Mouse (Mus musculus) midbrain, embryonic 14.5 days (tissue): ENCODE data around the gene Npb. TPM values are rescaled to one million over a fixed set of nuclear protein-coding genes. Genes with fewer than 3 reads are reported as not detected.

ENCODE experiments used
- ATAC-seq: fragments of 200-750 bp; cut with Nextera tagmentation; 2 replicates; pipeline ENCODE4 v1.8.0; 2017; ENCODE audit warnings: moderate number of reproducible peaks, moderate library complexity; ENCODE audit not compliant: low FRiP score, low TSS enrichment
- DNase-seq: peaks from one replicate; pipeline ENCODE4 v3.0.0-alpha.2; 2015
- H3K27ac ChIP-seq: fragments of 300-500 bp; sonication (generic); replicated peaks from 2 replicates; pipeline ENCODE4 v1.5.1; 2014; ENCODE audit warnings: mild to moderate bottlenecking, low read depth, low read length, moderate library complexity
- H3K27me3 ChIP-seq: fragments of 300-500 bp; sonication (generic); 2 replicates; pipeline ENCODE4 v1.6.1; 2014; ENCODE audit warnings: low read length, control low read depth, mixed read lengths; ENCODE audit not compliant: control insufficient read depth, insufficient read depth
- H3K36me3 ChIP-seq: fragments of 300-500 bp; sonication (generic); 2 replicates; pipeline ENCODE4 v1.6.1; 2014; ENCODE audit warnings: low read length, control low read depth; ENCODE audit not compliant: control insufficient read depth, insufficient read depth
- H3K4me1 ChIP-seq: fragments of 300-500 bp; sonication (generic); 2 replicates; pipeline ENCODE4 v1.6.1; 2014; ENCODE audit warnings: mild to moderate bottlenecking, antibody characterized with exemption, low read length, control low read depth; ENCODE audit not compliant: control insufficient read depth, insufficient read depth
- H3K4me2 ChIP-seq: fragments of 300-500 bp; sonication (generic); 2 replicates; pipeline ENCODE4 v1.6.1; 2014; ENCODE audit warnings: mild to moderate bottlenecking, low read length, moderate library complexity
- H3K4me3 ChIP-seq: fragments of 300-500 bp; sonication (generic); replicated peaks from 2 replicates; pipeline ENCODE4 v1.5.1; 2014; ENCODE audit warnings: low read depth, low read length
- H3K9ac ChIP-seq: fragments of 300-500 bp; sonication (generic); replicated peaks from 2 replicates; pipeline ENCODE4 v1.6.1; 2014; ENCODE audit warnings: mild to moderate bottlenecking, low read length, moderate library complexity
- H3K9me3 ChIP-seq: fragments of 300-500 bp; sonication (generic); 2 replicates; pipeline ENCODE4 v1.6.1; 2016; ENCODE audit warnings: low read length, control low read depth, mixed read lengths; ENCODE audit not compliant: control insufficient read depth
- WGBS: fragments of 180-500 bp; shearing (Covaris S2); extraction: QIAGEN DNeasy Blood & Tissue Kit; methylation state at CpG from one replicate; pipeline ENCODE4 v1.1.7; 2014; 5-methylcytosine and 5-hydroxymethylcytosine counted together
- polyA plus RNA-seq: library from polyadenylated mRNA; unstranded; fragments of >200 nt; fragmentation: Nextera tagmentation; extraction: Ambion mirVana; gene quantifications from 2 replicates; pipeline ENCODE4 v1.2.1, GENCODE M21; 2014

The Npb gene
- polyA plus RNA-seq, 1 experiment from 2014 or later = 0.82 TPM

DNA sequence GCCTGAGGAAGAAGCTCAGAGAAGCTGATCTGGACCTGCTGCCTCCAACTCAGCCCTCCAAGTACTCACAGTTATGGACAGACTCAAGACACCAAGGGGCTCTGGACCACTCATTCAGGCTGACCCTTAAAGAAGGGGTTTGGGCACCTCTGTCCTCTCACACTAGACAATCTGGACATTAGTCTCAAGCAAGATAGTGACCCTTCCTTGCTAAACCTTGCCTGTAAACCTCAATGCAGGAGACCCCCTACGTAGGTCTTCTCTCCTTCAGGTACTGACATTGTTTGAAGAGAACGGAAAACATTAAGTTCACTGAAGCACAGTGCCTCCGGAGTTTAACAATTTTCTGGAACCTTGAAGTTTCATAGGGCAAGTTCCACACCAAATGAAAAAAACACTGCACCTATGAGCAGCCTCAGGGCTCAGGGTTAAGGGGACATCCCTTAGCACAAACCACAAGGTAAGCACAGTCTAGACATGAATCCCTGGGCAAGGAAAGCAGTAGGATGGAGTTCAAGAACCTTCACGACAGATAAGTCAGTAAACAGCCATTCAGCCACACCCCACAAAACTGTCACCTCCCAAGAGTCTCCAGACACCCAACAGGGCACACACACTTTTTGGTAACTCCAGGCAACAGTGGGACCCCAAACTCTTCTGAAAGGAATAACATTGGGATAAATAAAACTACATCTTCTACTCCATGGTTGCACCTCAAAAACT is 23.6 kb downstream of the Npb start:
- peak overlapping the region; percentile 89 for H3K9ac ChIP-seq
- H3K27me3 ChIP-seq = no peaks in the 10 kb centered on the region
- 65% methylated on average over 4 of the region's 4 CpGs for WGBS
- H3K9me3 ChIP-seq = no peaks in the 10 kb centered on the region
- ATAC-seq (no peak), DNase-seq (no peak)
- H3K4me2 ChIP-seq = peak overlapping the region; percentile 90
- H3K4me3 ChIP-seq = peak overlapping the region; percentile 87
- H3K4me1 ChIP-seq = peaks cover 11% of the 10 kb centered on the region
- peaks cover 24% of the 10 kb centered on the region for H3K36me3 ChIP-seq
- H3K27ac ChIP-seq = 0 out of 2 replicates have a peak overlapping the region, but pooled peaks have one; percentile 87

DNA sequence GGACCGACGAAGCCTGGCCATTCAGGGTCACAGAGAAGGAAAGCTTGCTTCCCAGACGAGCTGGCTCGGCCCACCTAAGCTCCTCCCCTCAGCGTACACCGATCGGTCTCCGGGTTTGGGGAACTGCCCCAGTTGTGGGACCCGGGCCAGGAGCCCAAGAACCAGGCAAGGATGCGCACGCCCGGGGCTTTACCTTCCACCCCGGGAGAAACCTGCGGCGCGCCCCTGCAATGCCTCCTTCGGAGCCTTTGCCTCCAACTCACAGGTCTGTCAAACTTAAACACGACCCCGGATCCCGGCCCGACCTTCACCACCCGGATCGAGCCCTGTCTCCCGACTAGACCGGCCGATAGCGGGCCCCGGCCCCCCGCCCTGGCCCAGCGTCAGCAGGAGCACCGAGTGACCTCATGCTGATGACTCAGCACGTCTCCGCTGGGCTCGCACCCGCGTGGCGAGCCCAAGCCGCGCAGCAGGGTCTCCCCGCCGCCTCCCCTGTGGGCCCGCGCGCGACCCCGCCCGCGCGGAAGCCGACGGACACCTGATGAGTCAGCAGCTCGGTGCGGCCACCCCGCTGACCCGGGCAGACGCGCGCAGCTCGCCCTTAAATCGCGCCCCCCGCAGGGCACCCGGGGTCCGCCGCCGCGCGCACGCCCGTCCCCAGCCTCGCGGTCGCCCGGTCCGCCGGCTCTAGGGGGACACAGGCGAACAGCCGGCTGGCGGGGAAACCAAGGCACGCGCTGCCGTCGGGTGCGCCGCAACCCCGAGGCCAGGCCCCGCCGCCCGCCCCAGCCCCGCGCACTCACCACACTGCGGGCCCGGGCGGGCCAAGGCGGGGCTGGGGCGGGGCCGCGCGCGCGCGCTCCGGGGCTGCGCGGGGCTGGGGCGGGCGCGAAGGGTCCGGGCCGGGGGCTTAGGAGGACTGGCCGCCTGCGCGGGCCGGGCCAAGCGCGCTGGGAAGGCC is 24.6 kb downstream of the Npb start:
- DNase-seq (peak; percentile 75), ATAC-seq (peak; percentile 84)
- Histone ChIP-seq H3K36me3 (peaks cover 14% of the 10 kb centered on the region), H3K27ac (peak overlapping the region; percentile 87), H3K4me1 (peaks cover 11% of the 10 kb centered on the region), H3K27me3 (no peaks in the 10 kb centered on the region), H3K4me2 (peak overlapping the region; percentile 90), H3K9ac (peak overlapping the region; percentile 89), H3K9me3 (no peaks in the 10 kb centered on the region), H3K4me3 (peak overlapping the region; percentile 87)
- WGBS = under 1% methylated on average over 112 of the region's 116 CpGs

DNA sequence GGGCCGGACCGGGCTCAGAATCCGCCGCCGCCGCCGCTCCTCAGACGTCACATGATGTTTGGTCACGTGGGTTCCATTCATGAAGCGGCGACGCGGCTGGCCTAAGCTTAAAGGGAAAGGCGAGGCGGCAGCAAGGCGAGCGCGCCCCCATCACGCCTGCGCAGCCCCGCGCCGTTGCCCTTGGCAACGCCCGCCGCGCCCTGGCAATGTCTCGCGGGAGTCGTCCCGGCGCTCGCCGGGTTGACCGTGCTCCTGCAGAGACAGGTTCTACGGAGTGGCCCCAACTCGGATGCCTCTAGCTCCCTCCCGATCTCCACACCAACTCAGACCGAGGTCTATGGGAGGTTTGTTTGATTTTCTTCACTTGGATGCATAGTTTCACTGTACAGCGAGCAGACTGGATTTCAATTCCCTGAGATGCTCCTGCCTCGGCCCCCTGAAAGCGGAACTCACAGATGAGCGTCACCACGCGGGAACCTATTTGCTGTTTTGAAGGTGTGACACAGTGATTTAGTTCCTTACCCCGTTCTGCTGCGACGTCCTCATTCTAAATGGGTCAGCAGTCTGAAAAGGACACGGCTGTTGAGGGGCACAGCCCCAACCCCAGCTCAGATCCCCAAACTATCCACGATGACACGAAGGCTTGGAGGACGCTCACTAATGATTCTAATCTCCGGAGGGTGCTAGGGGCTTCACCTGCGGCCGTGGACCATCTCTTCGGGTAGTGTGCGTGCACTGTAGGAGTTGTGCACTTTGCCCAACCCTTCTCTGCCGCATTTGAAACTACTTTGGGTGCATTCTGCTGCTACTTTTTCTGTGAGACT is 25.5 kb downstream of the Npb start, which contains the start of gene Mafg:
Mafg (minus strand) TSS at position 81 of the 824 bp plus-strand sequence.
- Histone ChIP-seq H3K9ac (peak within 1 kb of the TSS; percentile 89), H3K27me3 (no peaks in the 10 kb centered on the region), H3K9me3 (no peaks in the 10 kb centered on the region), H3K4me2 (peak within 1 kb of the TSS; percentile 90), H3K4me3 (peak within 1 kb of the TSS; percentile 87), H3K27ac (peak within 1 kb of the TSS; percentile 87), H3K36me3 (peaks cover 8% of the 10 kb centered on the region), H3K4me1 (peaks cover 11% of the 10 kb centered on the region)
- DNase-seq (peak; percentile 99), ATAC-seq (peak; percentile 90)
- 10% methylated on average over 58 of the region's 58 CpGs for WGBS

DNA sequence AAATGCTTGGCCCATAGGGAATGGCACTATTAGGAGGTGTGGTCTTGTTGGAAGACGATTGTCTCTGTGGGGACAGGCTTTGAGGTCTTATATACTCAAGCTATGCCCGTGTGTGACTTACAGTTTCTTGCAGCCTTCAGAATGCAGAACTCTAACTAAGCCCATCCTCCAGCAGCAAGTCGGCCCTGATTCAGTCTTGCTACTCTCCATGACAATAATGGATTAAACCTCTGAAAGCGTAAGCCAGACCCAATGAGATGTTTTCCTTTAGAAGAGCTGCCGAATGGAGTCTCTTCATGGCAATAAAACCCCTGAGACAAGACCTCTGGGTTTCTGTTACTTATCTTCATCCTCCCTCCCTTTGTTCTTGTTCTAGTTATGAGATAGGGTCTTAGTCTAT is 26.5 kb downstream of the Npb start:
- ATAC-seq (no peak), DNase-seq (no peak)
- H3K27me3 ChIP-seq = no peaks in the 10 kb centered on the region
- H3K4me2 ChIP-seq = no peak overlapping the region
- no peaks in the 10 kb centered on the region for H3K9me3 ChIP-seq
- peaks cover 11% of the 10 kb centered on the region for H3K4me1 ChIP-seq
- no peak overlapping the region for H3K27ac ChIP-seq
- 62% methylated on average over 5 of the region's 5 CpGs for WGBS
- H3K4me3 ChIP-seq = no peak overlapping the region
- H3K9ac ChIP-seq = no peak overlapping the region
- no peaks in the 10 kb centered on the region for H3K36me3 ChIP-seq

DNA sequence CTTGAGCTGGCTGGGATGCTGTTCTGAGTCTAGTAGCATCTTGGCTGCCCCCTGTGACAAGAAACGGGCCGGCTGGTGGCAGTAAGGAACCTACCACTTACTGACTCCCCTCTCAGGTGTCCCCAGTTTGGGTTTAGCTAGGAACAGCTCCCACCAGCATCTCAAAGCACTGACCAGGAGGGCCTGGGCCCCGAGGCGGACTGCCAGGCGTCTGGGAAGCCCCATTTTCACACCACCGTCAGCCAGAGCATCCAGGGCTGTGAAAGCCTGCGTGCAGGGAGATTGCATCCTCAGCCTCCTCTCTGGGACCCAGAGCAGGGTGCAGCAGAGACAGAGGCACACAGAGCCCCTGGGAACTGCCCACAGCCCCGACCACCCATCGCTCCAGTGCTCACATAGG is 33.0 kb downstream of the Npb start:
- H3K27me3 ChIP-seq = peaks cover 4% of the 10 kb centered on the region; the same call in 1 of the 2 replicates
- H3K9ac ChIP-seq = no peak overlapping the region
- 58% methylated on average over 9 of the region's 9 CpGs for WGBS

DNA sequence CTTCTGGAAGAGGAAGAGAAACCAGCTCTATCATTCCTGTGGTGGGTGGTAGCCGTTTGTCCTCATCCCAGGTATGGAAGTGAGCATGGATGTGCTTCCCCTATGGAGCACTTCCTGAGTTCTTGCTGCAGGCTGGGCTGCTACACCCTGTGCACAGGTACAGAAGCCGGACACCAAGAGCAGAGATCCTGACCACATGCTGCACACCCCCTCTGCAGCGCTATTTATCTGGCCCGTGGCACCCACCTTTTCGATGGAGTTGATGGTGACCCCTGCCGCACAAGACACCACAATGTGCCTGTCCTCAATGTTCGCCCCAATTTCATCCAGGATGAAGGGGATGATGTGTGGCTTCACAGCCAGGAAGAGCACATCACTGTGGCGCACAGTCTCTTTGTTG is 33.6 kb downstream of the Npb start:
- Histone ChIP-seq H3K4me3 (no peak overlapping the region), H3K9ac (no peak overlapping the region), H3K27me3 (peaks cover 4% of the 10 kb centered on the region; the same call in 1 of the 2 replicates), H3K9me3 (no peaks in the 10 kb centered on the region), H3K4me2 (no peak overlapping the region), H3K4me1 (peaks cover 9% of the 10 kb centered on the region), H3K27ac (no peak overlapping the region), H3K36me3 (no peaks in the 10 kb centered on the region)
- ATAC-seq (no peak), DNase-seq (no peak)
- 92% methylated on average over 8 of the region's 8 CpGs for WGBS

More for the DNA sequence above, 33.0 kb downstream of the Npb start:
- H3K36me3 ChIP-seq = no peaks in the 10 kb centered on the region
- ATAC-seq = no peak
- H3K4me1 ChIP-seq = peaks cover 9% of the 10 kb centered on the region
- no peaks in the 10 kb centered on the region for H3K9me3 ChIP-seq
- no peak overlapping the region for H3K27ac ChIP-seq
- no peak overlapping the region for H3K4me3 ChIP-seq
- DNase-seq = no peak
- H3K4me2 ChIP-seq = no peak overlapping the region

DNA sequence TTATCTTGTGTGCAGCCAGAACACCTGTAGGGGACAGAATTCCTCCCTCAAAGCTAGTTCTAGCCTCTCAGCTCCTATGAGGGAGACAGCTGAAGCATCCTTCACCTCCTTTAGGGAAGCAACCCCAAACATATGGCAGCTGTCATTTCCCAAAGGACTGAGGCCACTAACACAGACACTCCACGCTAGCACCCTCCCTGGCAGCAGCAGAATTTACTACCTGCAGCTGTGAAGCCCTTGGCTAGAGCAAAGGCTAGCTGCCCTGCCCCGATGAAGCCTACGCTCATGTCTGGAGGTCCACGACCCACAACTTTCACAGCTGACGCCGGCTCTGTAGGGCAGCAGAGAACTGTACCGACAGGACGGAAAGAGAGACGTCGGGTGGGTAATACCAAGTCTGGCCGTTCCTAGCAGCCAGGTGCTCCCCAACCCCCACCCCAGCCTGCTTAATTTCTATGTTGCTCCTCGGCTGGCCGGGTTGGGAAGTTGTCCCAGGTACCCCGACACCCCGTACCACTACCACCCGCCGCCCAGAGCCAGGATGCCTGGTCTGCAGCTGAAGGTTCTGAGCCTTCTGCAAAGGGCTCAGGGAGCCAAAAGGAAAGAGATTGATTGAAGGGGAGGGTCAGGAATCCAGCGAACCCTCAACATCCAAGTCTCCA is 34.8 kb downstream of the Npb start:
- Histone ChIP-seq H3K36me3 (no peaks in the 10 kb centered on the region), H3K9me3 (no peaks in the 10 kb centered on the region), H3K27ac (peak overlapping the region; percentile 26; the same call in 1 of the 2 replicates), H3K27me3 (peaks cover 4% of the 10 kb centered on the region; the same call in 1 of the 2 replicates), H3K4me3 (peak overlapping the region; percentile 48), H3K9ac (peak overlapping the region; percentile 74), H3K4me1 (peaks cover 12% of the 10 kb centered on the region), H3K4me2 (peak overlapping the region; percentile 91)
- ATAC-seq = peak; percentile 38; the same call in 1 of the 2 replicates
- no peak for DNase-seq
- 2% methylated on average over 18 of the region's 18 CpGs for WGBS
